Mouse (Mus musculus): Measurements from ENCODE around the gene Etfbkmt. TPM values are rescaled to one million over a fixed set of nuclear protein-coding genes. Genes with fewer than 3 reads are reported as not detected.

Gene Etfbkmt
- polyA plus RNA-seq (2012; rRNA removed): 5.1 and 6.2 TPM in 2 replicates

GRCm38 (mm10) chr6:149139471-149139870 lies at the start of gene Etfbkmt:
Gene Etfbkmt, plus strand, starts transcription at chr6:149139849.
- WGBS: 83% methylated on average over 1 of the region's 1 CpGs
- Histone ChIP-seq H3K27ac (ENCODE audit: control insufficient read depth, insufficient read depth, low read length) (no peak within 1 kb of the TSS), H3K27me3 (ENCODE audit: control insufficient read depth, insufficient read depth, low read length) (no peaks in the 10 kb centered on the region), H3K4me1 (replicated peaks; ENCODE audit: control insufficient read depth, insufficient read depth, low read length) (no peaks in the 10 kb centered on the region; the same call in 1 of the 2 replicates), H3K4me3 (ENCODE audit: control insufficient read depth, insufficient read depth, low read length) (no peak within 1 kb of the TSS), H3K36me3 (ENCODE audit: control insufficient read depth, insufficient read depth, low read length) (no peaks in the 10 kb centered on the region)
- TF ChIP-seq CTCF (IDR thresholded peaks at IDR 0.05; ENCODE audit: borderline replicate concordance, control insufficient read depth, extremely low read depth, insufficient read depth, low read length, poor library complexity) (no peak), POLR2A (IDR thresholded peaks at IDR 0.05; ENCODE audit: control insufficient read depth, extremely low read depth, insufficient read depth, low read length, poor library complexity) (no peak)
- no peak for DNase-seq

- H3K27ac ChIP-seq (ENCODE audit: control insufficient read depth, insufficient read depth, low read length): no peak overlapping the region
- no peaks in the 10 kb centered on the region for H3K36me3 ChIP-seq (ENCODE audit: control insufficient read depth, insufficient read depth, low read length)
- no peaks in the 10 kb centered on the region for H3K4me1 ChIP-seq (replicated peaks; ENCODE audit: control insufficient read depth, insufficient read depth, low read length)
- DNase-seq: no peak
- TF ChIP-seq CTCF (IDR thresholded peaks at IDR 0.05; ENCODE audit: borderline replicate concordance, control insufficient read depth, extremely low read depth, insufficient read depth, low read length, poor library complexity) (no peak), POLR2A (IDR thresholded peaks at IDR 0.05; ENCODE audit: control insufficient read depth, extremely low read depth, insufficient read depth, low read length, poor library complexity) (no peak)
- H3K4me3 ChIP-seq (ENCODE audit: control insufficient read depth, insufficient read depth, low read length): no peak overlapping the region
- 94% methylated on average over 6 of the region's 6 CpGs for WGBS
- no peaks in the 10 kb centered on the region for H3K27me3 ChIP-seq (ENCODE audit: control insufficient read depth, insufficient read depth, low read length)
Observed at GRCm38 (mm10) chr6:149092406-149092805, 47.2 kb upstream of the Etfbkmt start.

- H3K27me3 ChIP-seq (ENCODE audit: control insufficient read depth, insufficient read depth, low read length): no peaks in the 10 kb centered on the region
- no peaks in the 10 kb centered on the region for H3K4me1 ChIP-seq (replicated peaks; ENCODE audit: control insufficient read depth, insufficient read depth, low read length)
- no peak for DNase-seq
- WGBS: 83% methylated on average over 5 of the region's 5 CpGs
- TF ChIP-seq POLR2A (IDR thresholded peaks at IDR 0.05; ENCODE audit: control insufficient read depth, extremely low read depth, insufficient read depth, low read length, poor library complexity) (no peak), CTCF (IDR thresholded peaks at IDR 0.05; ENCODE audit: borderline replicate concordance, control insufficient read depth, extremely low read depth, insufficient read depth, low read length, poor library complexity) (no peak)
- no peaks in the 10 kb centered on the region for H3K36me3 ChIP-seq (ENCODE audit: control insufficient read depth, insufficient read depth, low read length)
- no peak overlapping the region for H3K4me3 ChIP-seq (ENCODE audit: control insufficient read depth, insufficient read depth, low read length)
- no peak overlapping the region for H3K27ac ChIP-seq (ENCODE audit: control insufficient read depth, insufficient read depth, low read length)
Observed at GRCm38 (mm10) chr6:149093465-149093864, 46.2 kb upstream of the Etfbkmt start.

GRCm38 (mm10) chr6:149094555-149094954 lies 45.1 kb upstream of the Etfbkmt start:
- Histone ChIP-seq H3K4me3 (ENCODE audit: control insufficient read depth, insufficient read depth, low read length) (no peak overlapping the region), H3K27me3 (ENCODE audit: control insufficient read depth, insufficient read depth, low read length) (no peaks in the 10 kb centered on the region), H3K27ac (ENCODE audit: control insufficient read depth, insufficient read depth, low read length) (no peak overlapping the region), H3K36me3 (ENCODE audit: control insufficient read depth, insufficient read depth, low read length) (no peaks in the 10 kb centered on the region), H3K4me1 (replicated peaks; ENCODE audit: control insufficient read depth, insufficient read depth, low read length) (no peaks in the 10 kb centered on the region)
- TF ChIP-seq CTCF (IDR thresholded peaks at IDR 0.05; ENCODE audit: borderline replicate concordance, control insufficient read depth, extremely low read depth, insufficient read depth, low read length, poor library complexity): no peak
- TF ChIP-seq POLR2A (IDR thresholded peaks at IDR 0.05; ENCODE audit: control insufficient read depth, extremely low read depth, insufficient read depth, low read length, poor library complexity): no peak
- WGBS: 23% methylated on average over 1 of the region's 1 CpGs
- no peak for DNase-seq

GRCm38 (mm10) chr6:149095389-149095788 lies 44.3 kb upstream of the Etfbkmt start:
- no peaks in the 10 kb centered on the region for H3K36me3 ChIP-seq (ENCODE audit: control insufficient read depth, insufficient read depth, low read length)
- no peak overlapping the region for H3K27ac ChIP-seq (ENCODE audit: control insufficient read depth, insufficient read depth, low read length)
- no peaks in the 10 kb centered on the region; the same call in 1 of the 2 replicates for H3K27me3 ChIP-seq (ENCODE audit: control insufficient read depth, insufficient read depth, low read length)
- TF ChIP-seq POLR2A (IDR thresholded peaks at IDR 0.05; ENCODE audit: control insufficient read depth, extremely low read depth, insufficient read depth, low read length, poor library complexity) (no peak), CTCF (IDR thresholded peaks at IDR 0.05; ENCODE audit: borderline replicate concordance, control insufficient read depth, extremely low read depth, insufficient read depth, low read length, poor library complexity) (no peak)
- H3K4me1 ChIP-seq (replicated peaks; ENCODE audit: control insufficient read depth, insufficient read depth, low read length): no peaks in the 10 kb centered on the region
- no peak for DNase-seq
- WGBS: 75% methylated on average over 6 of the region's 6 CpGs
- no peak overlapping the region for H3K4me3 ChIP-seq (ENCODE audit: control insufficient read depth, insufficient read depth, low read length)

GRCm38 (mm10) chr6:149096233-149096632 lies 43.4 kb upstream of the Etfbkmt start:
- 93% methylated on average over 2 of the region's 2 CpGs for WGBS
- H3K27ac ChIP-seq (ENCODE audit: control insufficient read depth, insufficient read depth, low read length): no peak overlapping the region
- peaks cover 2% of the 10 kb centered on the region; the same call in 1 of the 2 replicates for H3K27me3 ChIP-seq (ENCODE audit: control insufficient read depth, insufficient read depth, low read length)
- no peak for DNase-seq
- no peaks in the 10 kb centered on the region for H3K36me3 ChIP-seq (ENCODE audit: control insufficient read depth, insufficient read depth, low read length)
- H3K4me1 ChIP-seq (replicated peaks; ENCODE audit: control insufficient read depth, insufficient read depth, low read length): peaks cover 6% of the 10 kb centered on the region
- H3K4me3 ChIP-seq (ENCODE audit: control insufficient read depth, insufficient read depth, low read length): no peak overlapping the region
- no peak for TF ChIP-seq POLR2A (IDR thresholded peaks at IDR 0.05; ENCODE audit: control insufficient read depth, extremely low read depth, insufficient read depth, low read length, poor library complexity)
- TF ChIP-seq CTCF (IDR thresholded peaks at IDR 0.05; ENCODE audit: borderline replicate concordance, control insufficient read depth, extremely low read depth, insufficient read depth, low read length, poor library complexity): no peak

GRCm38 (mm10) chr6:149097276-149097675 lies 42.4 kb upstream of the Etfbkmt start:
- Histone ChIP-seq H3K36me3 (ENCODE audit: control insufficient read depth, insufficient read depth, low read length) (no peaks in the 10 kb centered on the region), H3K4me3 (ENCODE audit: control insufficient read depth, insufficient read depth, low read length) (no peak overlapping the region), H3K27ac (ENCODE audit: control insufficient read depth, insufficient read depth, low read length) (no peak overlapping the region), H3K4me1 (replicated peaks; ENCODE audit: control insufficient read depth, insufficient read depth, low read length) (peaks cover 11% of the 10 kb centered on the region), H3K27me3 (ENCODE audit: control insufficient read depth, insufficient read depth, low read length) (peaks cover 7% of the 10 kb centered on the region)
- no peak for TF ChIP-seq CTCF (IDR thresholded peaks at IDR 0.05; ENCODE audit: borderline replicate concordance, control insufficient read depth, extremely low read depth, insufficient read depth, low read length, poor library complexity)
- TF ChIP-seq POLR2A (IDR thresholded peaks at IDR 0.05; ENCODE audit: control insufficient read depth, extremely low read depth, insufficient read depth, low read length, poor library complexity): no peak
- DNase-seq: no peak
- 100% methylated on average over 1 of the region's 1 CpGs for WGBS

Data from thymus, adult 2 months (tissue).